Mouse (Mus musculus) CH12.LX (cell line): ENCODE data around the gene Slc4a4. TPM values are rescaled to one million over a fixed set of nuclear protein-coding genes. Genes with fewer than 3 reads are reported as not detected.
"Not testable (repeated sequence)": the region's sequence is repeated elsewhere in the genome, so short reads cannot be mapped to it uniquely, and the experiment has no call there.

Source experiments
- DNase-seq: peaks from one replicate; pipeline ENCODE4 v3.0.0-alpha.2; 2013; ENCODE audit errors: extremely low read depth
- H3K27ac ChIP-seq: 2 replicates; pipeline ENCODE4 v1.5.1; 2012; ENCODE audit warnings: low read depth, mild to moderate bottlenecking, control low read depth, moderate library complexity; ENCODE audit not compliant: insufficient read depth
- H3K27me3 ChIP-seq: replicated peaks from 2 replicates; pipeline ENCODE3; 2012; ENCODE audit warnings: inconsistent platforms
- H3K36me3 ChIP-seq, 2 experiments: replicated peaks in 1 of 2; 2 replicates each; pipeline versions ENCODE3 to v1.6.1; 2012; ENCODE audit warnings: inconsistent platforms in 1 of 2, low read length in 1 of 2, mild to moderate bottlenecking in 1 of 2, mixed read lengths in 1 of 2, moderate library complexity in 1 of 2; ENCODE audit not compliant: control insufficient read depth in 1 of 2, insufficient read depth in 1 of 2
- H3K4me1 ChIP-seq, 2 experiments: 2 replicates each; pipeline ENCODE4 v1.6.1; 2012; ENCODE audit warnings: inconsistent platforms in 1 of 2, moderate library complexity in 1 of 2; ENCODE audit not compliant: insufficient read depth in 2 of 2, control insufficient read depth in 1 of 2
- H3K4me2 ChIP-seq: 2 replicates; pipeline ENCODE4 v1.6.1; 2012; ENCODE audit warnings: low read depth, mild to moderate bottlenecking, control low read depth; ENCODE audit not compliant: poor library complexity, insufficient read depth, severe bottlenecking
- H3K4me3 ChIP-seq, 3 experiments: fragments of 150-350 bp in 1 of 3; sonication (generic) in 1 of 3; replicated peaks in 1 of 3; 2 replicates each; pipeline versions ENCODE3 to v1.5.1; 2011 to 2012; ENCODE audit warnings: low read depth in 2 of 3, low read length in 2 of 3, mild to moderate bottlenecking in 2 of 3, moderate library complexity in 2 of 3, control low read depth in 1 of 3, improper control_type of control experiment in 1 of 3, inconsistent platforms in 1 of 3, mixed read lengths in 1 of 3; ENCODE audit not compliant: poor library complexity in 1 of 3
- H3K79me2 ChIP-seq: replicated peaks from 2 replicates; pipeline ENCODE4 v1.6.1; 2012; ENCODE audit warnings: mild to moderate bottlenecking, moderate library complexity; ENCODE audit not compliant: control insufficient read depth, poor library complexity, insufficient read depth, severe bottlenecking; ENCODE audit errors: extremely low read depth
- H3K9ac ChIP-seq: 2 replicates; pipeline ENCODE4 v1.6.1; 2012; ENCODE audit warnings: low read depth, mild to moderate bottlenecking, control low read depth, moderate library complexity; ENCODE audit not compliant: insufficient read depth
- H3K9me3 ChIP-seq: replicated peaks from 2 replicates; pipeline ENCODE3; 2012; ENCODE audit warnings: low read length, inconsistent platforms, mixed read lengths
- BHLHE40 ChIP-seq: IDR thresholded peaks from 2 replicates; pipeline ENCODE4 v1.6.1; 2011; ENCODE audit warnings: mild to moderate bottlenecking, low read depth, low read length, improper control_type of control experiment
- CHD2 ChIP-seq: IDR thresholded peaks from 2 replicates; pipeline ENCODE4 v1.6.1; 2011; ENCODE audit warnings: low read length, improper control_type of control experiment
- CTCF ChIP-seq, 2 experiments: IDR thresholded peaks in 1 of 2; conservative IDR thresholded peaks in 1 of 2; 2 replicates each; pipeline ENCODE4 v1.5.1; 2011 to 2012; ENCODE audit warnings: low read depth in 2 of 2, low read length in 2 of 2, improper control_type of control experiment in 1 of 2, inconsistent platforms in 1 of 2, mild to moderate bottlenecking in 1 of 2, moderate library complexity in 1 of 2
- HCFC1 ChIP-seq: IDR thresholded peaks from 2 replicates; pipeline ENCODE4 v1.6.1; 2012; ENCODE audit warnings: low read depth, mild to moderate bottlenecking, inconsistent platforms, low read length, improper control_type of control experiment
- JUN ChIP-seq: IDR thresholded peaks from 2 replicates; pipeline ENCODE4 v1.6.1; 2011; ENCODE audit warnings: low read depth, mild to moderate bottlenecking, low read length, improper control_type of control experiment, moderate library complexity; ENCODE audit not compliant: insufficient read depth
- JUND ChIP-seq: conservative IDR thresholded peaks from 2 replicates; pipeline ENCODE4 v1.6.1; 2011; ENCODE audit warnings: low read depth, low read length, improper control_type of control experiment
- KAT2A ChIP-seq: IDR thresholded peaks from 2 replicates; pipeline ENCODE4 v1.6.1; 2012; ENCODE audit warnings: low read length, improper control_type of control experiment, inconsistent platforms; ENCODE audit not compliant: insufficient replicate concordance
- MAFK ChIP-seq: IDR thresholded peaks from 2 replicates; pipeline ENCODE4 v1.6.1; 2011; ENCODE audit warnings: low read length, improper control_type of control experiment; ENCODE audit not compliant: insufficient replicate concordance
- MEF2A ChIP-seq: IDR thresholded peaks from 2 replicates; pipeline ENCODE4 v1.6.1; 2014; ENCODE audit warnings: low read depth, mild to moderate bottlenecking, inconsistent platforms, low read length, improper control_type of control experiment, borderline replicate concordance
- NELFE ChIP-seq: IDR thresholded peaks from 2 replicates; pipeline ENCODE4 v1.6.1; 2011; ENCODE audit warnings: low read depth, low read length, improper control_type of control experiment
- NRF1 ChIP-seq: IDR thresholded peaks from 2 replicates; pipeline ENCODE4 v1.6.1; 2014; ENCODE audit warnings: low read depth, mild to moderate bottlenecking, inconsistent platforms, low read length, improper control_type of control experiment, moderate library complexity
- PAX5 ChIP-seq: IDR thresholded peaks from 2 replicates; pipeline ENCODE4 v1.6.1; 2012; ENCODE audit warnings: low read length, inconsistent platforms, mixed read lengths
- POLR2A ChIP-seq: IDR thresholded peaks from 2 replicates; pipeline ENCODE4 v1.6.1; 2011; ENCODE audit warnings: low read depth, mild to moderate bottlenecking, improper control_type of control experiment, low read length
- RCOR1 ChIP-seq: conservative IDR thresholded peaks from 2 replicates; pipeline ENCODE4 v1.6.1; 2012; ENCODE audit warnings: low read depth, mild to moderate bottlenecking, inconsistent platforms, low read length, improper control_type of control experiment
- SIN3A ChIP-seq: IDR thresholded peaks from 2 replicates; pipeline ENCODE4 v1.6.1; 2012; ENCODE audit warnings: low read length, improper control_type of control experiment, inconsistent platforms
- USF2 ChIP-seq: conservative IDR thresholded peaks from 2 replicates; pipeline ENCODE4 v1.6.1; 2011; ENCODE audit warnings: low read depth, low read length, improper control_type of control experiment
- ZKSCAN1 ChIP-seq: IDR thresholded peaks from 2 replicates; pipeline ENCODE4 v1.6.1; 2012; ENCODE audit warnings: low read depth, inconsistent platforms, low read length, improper control_type of control experiment, borderline replicate concordance
- ZNF384 ChIP-seq: IDR thresholded peaks from 2 replicates; pipeline ENCODE4 v1.6.1; 2012; ENCODE audit warnings: low read depth, low read length, improper control_type of control experiment, inconsistent platforms
- dilution Hi-C: fragments of 300-500 bp; cut with MboI; formaldehyde crosslinking; loops from 2 replicates; pipeline ENCODE4 v1.14.3; 2020; ENCODE audit warnings: low sequenced_read_pairs; ENCODE audit not compliant: extremely low pct_unique_long_range_greater_than_20kb, extremely low pct_ligation_motif_present
- in situ Hi-C: fragments of 300-500 bp; cut with MboI; formaldehyde crosslinking; loops from 3 replicates; pipeline ENCODE4 v1.14.3; 2019; ENCODE audit warnings: low sequenced_read_pairs, low pct_ligation_motif_present, low pct_unique_long_range_greater_than_20kb, mixed read lengths
- polyA plus RNA-seq: library from polyadenylated mRNA; unstranded; fragments of >175 nt; gene quantifications from 2 replicates; pipeline ENCODE4 v1.2.1, GENCODE M21; 2012; ENCODE audit warnings: low read depth; ENCODE audit not compliant: insufficient read length
- total RNA-seq, 2 experiments: library from RNA; depleted of rRNA; stranded (reverse); fragments of 300-350 nt in 1 of 2; fragments of >200 nt in 1 of 2; gene quantifications; 2 replicates each; pipeline ENCODE4 v1.2.3; 2012 to 2014

Gene Slc4a4
- total and polyA plus RNA-seq, 3 experiments: not detected

- DNase-seq: no peak
- Histone ChIP-seq H3K79me2 (no peaks in the 10 kb centered on the region), H3K36me3 (no peaks in the 10 kb centered on the region), H3K4me1 (peaks cover 0 to 5% of the 10 kb centered on the region in 2 experiments; a peak in 1 of 4 replicates), H3K27me3 (no peaks in the 10 kb centered on the region), H3K9ac (no peak overlapping the region), H3K9me3 (no peaks in the 10 kb centered on the region), H3K4me2 (no peak overlapping the region), H3K4me3 (no peak overlapping the region), H3K27ac (no peak overlapping the region)
- in situ Hi-C loops (no loop called here), dilution Hi-C loops (no loop called here)
- TF ChIP-seq ZNF384 (no peak), ZKSCAN1 (no peak), NELFE (no peak), CHD2 (no peak), JUN (no peak), JUND (no peak), BHLHE40 (no peak), MAFK (no peak), RCOR1 (no peak), MEF2A (no peak), HCFC1 (no peak)
These were observed 219.6 kb downstream of the Slc4a4 start for GRCm38 (mm10) chr5:89106217-89106616.

DNA sequence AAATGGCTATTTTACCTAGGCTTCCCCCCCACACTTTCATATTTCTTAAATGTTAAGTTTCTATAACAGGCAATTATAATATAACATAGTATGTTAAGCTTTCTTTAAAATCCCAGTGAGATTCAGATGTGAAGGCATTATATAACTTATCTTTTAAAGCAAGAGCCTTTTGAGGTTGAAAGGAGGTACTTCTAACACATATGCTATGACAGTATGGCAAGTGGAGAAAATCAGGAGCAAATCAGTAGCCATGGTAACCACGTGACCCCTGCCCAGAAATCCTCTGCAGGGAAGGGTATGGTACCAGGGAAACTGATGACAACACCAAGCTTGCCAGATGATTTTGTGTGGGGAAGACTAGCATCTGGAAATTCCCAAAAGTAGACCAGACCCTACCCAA lies 222.2 kb downstream of the Slc4a4 start:
- no peak for DNase-seq
- no peak for TF ChIP-seq POLR2A
- TF ChIP-seq SIN3A: no peak
- no peak for TF ChIP-seq ZNF384
- TF ChIP-seq KAT2A: no peak
- TF ChIP-seq ZKSCAN1: no peak
- H3K27me3 ChIP-seq: no peaks in the 10 kb centered on the region
- no peak overlapping the region for H3K4me3 ChIP-seq
- no peak overlapping the region for H3K9ac ChIP-seq
- no peaks in the 10 kb centered on the region for H3K4me1 ChIP-seq
- no peak overlapping the region for H3K4me2 ChIP-seq
- H3K27ac ChIP-seq: no peak overlapping the region
- H3K36me3 ChIP-seq: no peaks in the 10 kb centered on the region
- H3K79me2 ChIP-seq: no peaks in the 10 kb centered on the region
- in situ Hi-C loops: no loop called here
- no peaks in the 10 kb centered on the region for H3K9me3 ChIP-seq
- dilution Hi-C loops: no loop called here

DNA sequence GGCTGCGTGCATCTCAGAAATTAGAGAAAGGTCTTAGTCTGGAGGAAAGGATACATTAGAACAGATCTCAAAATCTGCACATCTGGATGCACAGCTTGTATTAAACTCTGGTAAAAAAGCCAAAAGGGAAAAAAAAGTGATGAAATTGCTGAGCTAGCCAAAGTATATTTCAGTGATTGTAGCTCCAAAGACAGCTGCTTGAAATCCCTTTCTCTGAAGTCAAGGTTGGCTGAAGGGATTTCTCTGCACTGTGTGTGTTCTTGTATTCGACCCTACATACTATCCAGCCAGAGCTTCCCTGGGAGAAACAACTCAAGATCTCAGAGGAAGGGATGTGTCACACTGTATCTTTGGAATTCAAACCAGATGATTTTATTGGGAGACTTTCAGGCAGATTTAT lies 223.2 kb downstream of the Slc4a4 start:
- H3K9ac ChIP-seq: no peak overlapping the region
- no peaks in the 10 kb centered on the region for H3K9me3 ChIP-seq
- TF ChIP-seq NRF1 (no peak), PAX5 (no peak), HCFC1 (no peak), NELFE (no peak), RCOR1 (no peak), CTCF (conservative IDR thresholded peaks at IDR 0.05 in 1 of 2, IDR thresholded peaks at IDR 0.05 in 1 of 2; ENCODE audit: low read depth in 2 of 2, low read length in 2 of 2) (no peak), USF2 (no peak)
- dilution Hi-C loops (no loop called here), in situ Hi-C loops (no loop called here)
- H3K79me2 ChIP-seq: no peaks in the 10 kb centered on the region
- no peak overlapping the region for H3K4me3 ChIP-seq
- no peak overlapping the region for H3K4me2 ChIP-seq
- no peaks in the 10 kb centered on the region for H3K36me3 ChIP-seq
- H3K4me1 ChIP-seq: no peaks in the 10 kb centered on the region
- no peak for DNase-seq
- no peak overlapping the region for H3K27ac ChIP-seq
- H3K27me3 ChIP-seq: no peaks in the 10 kb centered on the region

DNA sequence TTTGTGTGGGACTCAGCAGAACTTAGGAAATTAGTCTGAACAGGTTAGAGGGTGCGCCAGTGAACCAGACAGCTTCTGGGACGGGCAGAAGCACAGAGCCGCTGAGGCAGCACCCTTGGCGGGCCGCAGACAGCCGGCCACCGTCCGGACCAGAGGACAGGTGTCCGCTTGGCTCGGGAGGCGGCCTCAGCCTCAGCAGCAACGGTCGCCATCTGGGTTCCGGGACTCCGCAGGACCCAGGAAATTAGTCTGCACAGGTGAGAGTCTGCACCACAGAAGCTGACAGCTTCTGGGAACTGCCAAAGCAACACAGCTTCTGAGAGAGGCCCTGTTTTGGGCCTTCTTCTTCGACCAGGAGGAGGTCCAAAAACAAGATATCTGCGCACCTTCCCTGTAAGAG lies 225.4 kb downstream of the Slc4a4 start:
- H3K9ac ChIP-seq, in situ Hi-C loops, H3K4me3 ChIP-seq, H3K4me2 ChIP-seq, DNase-seq, H3K36me3 ChIP-seq, H3K27me3 ChIP-seq, H3K4me1 ChIP-seq, dilution Hi-C loops, H3K9me3 ChIP-seq, H3K27ac ChIP-seq, H3K79me2 ChIP-seq: not testable (repeated sequence)
